Mouse (Mus musculus) E14TG2a.4 (cell line): ENCODE results near the gene Smoc2.

Experiments
- CTCF ChIP-seq: conservative IDR thresholded peaks from 2 replicates; pipeline ENCODE4 v1.5.1; 2014; ENCODE audit warnings: low read length
- NANOG ChIP-seq: IDR thresholded peaks from 2 replicates; pipeline ENCODE4 v1.6.1; 2014; ENCODE audit warnings: borderline replicate concordance, low read length, mixed read lengths
- POU5F1 ChIP-seq: IDR thresholded peaks from 2 replicates; pipeline ENCODE4 v1.6.1; 2014; ENCODE audit warnings: low read length, borderline replicate concordance

- peak; percentile 40 for TF ChIP-seq CTCF
- TF ChIP-seq POU5F1, result no peak
- TF ChIP-seq NANOG, result no peak
Observed at GRCm38 (mm10) chr17:14303722-14304121, 24.4 kb downstream of the Smoc2 start.
